Comparison of ENCODE assay signal across 10 mouse cellular contexts in the genomic region with DNA sequence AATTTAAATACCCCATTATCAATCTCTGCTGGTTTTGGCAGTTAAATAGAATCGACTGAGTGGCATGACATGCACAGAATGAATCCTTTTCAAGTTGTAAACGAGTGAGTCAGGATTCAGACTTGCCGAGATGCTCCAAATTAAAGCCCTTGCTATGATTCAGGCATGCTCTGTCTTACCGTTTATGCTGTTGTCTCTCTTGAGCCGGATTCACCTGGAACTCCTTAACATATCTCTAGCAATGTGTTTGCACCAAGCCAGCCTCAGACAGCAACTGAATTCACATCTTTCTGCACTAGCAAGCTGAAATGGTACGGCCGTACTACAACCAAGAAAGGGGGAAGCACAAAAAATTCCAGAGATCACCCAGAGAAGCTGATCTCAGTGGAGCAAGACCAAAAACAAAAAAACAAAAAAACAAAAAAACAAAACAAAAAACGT.
A peak's percentile ranks its signal among the peaks of the same experiment; 100 is the strongest.
DNase-seq lines count a peak whose midpoint lies in the region; ATAC-seq and TF ChIP-seq lines count a peak whose summit lies in the region.
"Had no signal": no experiment of that assay in that cellular context is flagged by ENCODE, and none has a peak within 500 bp of the region (broad histone marks: within the 10 kb centered on the region; RNA-seq: fewer than 3 reads in every experiment).

No protein-coding gene starts in this region.

- peak overlapping the region; percentile 58 for H3K9ac ChIP-seq in heart, embryonic 13.5 days
- peak overlapping the region; percentile 55 for H3K9ac ChIP-seq in hindbrain, embryonic 13.5 days
- H3K9ac ChIP-seq in midbrain, embryonic 15.5 days = peak overlapping the region; percentile 37
- H3K9ac ChIP-seq: liver, embryonic 12.5 days had no signal

- H3K27ac ChIP-seq in heart, embryonic 13.5 days (replicated peaks) = 0 out of 2 replicates have a peak overlapping the region, but pooled peaks have one; percentile 15
- H3K27ac ChIP-seq in hindbrain, embryonic 13.5 days = peak overlapping the region; percentile 80
- peak overlapping the region; percentile 82 for H3K27ac ChIP-seq in midbrain, embryonic 15.5 days
- H3K27ac ChIP-seq: liver, embryonic 12.5 days had no signal

- no peaks in the 10 kb centered on the region for H3K9me3 ChIP-seq in heart, embryonic 13.5 days
- H3K9me3 ChIP-seq in hindbrain, embryonic 13.5 days = no peaks in the 10 kb centered on the region
- no peaks in the 10 kb centered on the region for H3K9me3 ChIP-seq in midbrain, embryonic 15.5 days
- H3K9me3 ChIP-seq: liver, embryonic 12.5 days had no signal

- DNase-seq in heart, adult 11 months = no peak
- DNase-seq in brain, embryonic 14.5 days (ENCODE audit: low read depth) = peak; percentile 73
- DNase-seq in lung, postnatal 14 days = no peak
- no peak for DNase-seq in adrenal gland, postnatal 25 days
- DNase-seq in kidney, postnatal 10 days = no peak
- DNase-seq: gastrocnemius, postnatal 25 days had no signal

- TF ChIP-seq CTCF in brain, embryonic 14.5 days (IDR thresholded peaks at IDR 0.05; ENCODE audit: borderline replicate concordance, extremely low read depth, insufficient read depth, insufficient read length) = no peak

- ATAC-seq in heart, embryonic 13.5 days (ENCODE audit: extremely low read depth, insufficient number of reproducible peaks, low FRiP score, low TSS enrichment) = no peak
- peak; percentile 57 for ATAC-seq in hindbrain, embryonic 13.5 days (ENCODE audit: low FRiP score)
- ATAC-seq in midbrain, embryonic 15.5 days (replicated peaks) = peak; percentile 53
- ATAC-seq: liver, embryonic 12.5 days had no signal

- no peak for TF ChIP-seq POLR2A in brain, embryonic 14.5 days (IDR thresholded peaks at IDR 0.05; ENCODE audit: borderline replicate concordance, extremely low read depth, insufficient read depth, insufficient read length, poor library complexity, severe bottlenecking)

- 24% methylated on average over 8 of the region's 8 CpGs for WGBS in heart, embryonic 13.5 days
- 14% methylated on average over 8 of the region's 8 CpGs for WGBS in hindbrain, embryonic 13.5 days
- WGBS in midbrain, embryonic 15.5 days = 7% methylated on average over 8 of the region's 8 CpGs

- H3K4me1 ChIP-seq in heart, embryonic 13.5 days = peaks cover 45% of the 10 kb centered on the region
- peaks cover 38% of the 10 kb centered on the region for H3K4me1 ChIP-seq in hindbrain, embryonic 13.5 days (replicated peaks)
- peaks cover 33% of the 10 kb centered on the region for H3K4me1 ChIP-seq in midbrain, embryonic 15.5 days
- H3K4me1 ChIP-seq: liver, embryonic 12.5 days had no signal

- peak overlapping the region; percentile 58 for H3K4me2 ChIP-seq in heart, embryonic 13.5 days
- H3K4me2 ChIP-seq in hindbrain, embryonic 13.5 days = peak overlapping the region; percentile 52
- peak overlapping the region; percentile 47 for H3K4me2 ChIP-seq in midbrain, embryonic 15.5 days
- H3K4me2 ChIP-seq: liver, embryonic 12.5 days had no signal

- peak overlapping the region; percentile 24 for H3K4me3 ChIP-seq in heart, embryonic 13.5 days
- peak overlapping the region; percentile 32 for H3K4me3 ChIP-seq in hindbrain, embryonic 13.5 days
- peak overlapping the region; percentile 34 for H3K4me3 ChIP-seq in midbrain, embryonic 15.5 days
- H3K4me3 ChIP-seq: liver, embryonic 12.5 days had no signal

- H3K36me3 ChIP-seq in heart, embryonic 13.5 days = no peaks in the 10 kb centered on the region
- H3K36me3 ChIP-seq in hindbrain, embryonic 13.5 days = no peaks in the 10 kb centered on the region
- H3K36me3 ChIP-seq in midbrain, embryonic 15.5 days (replicated peaks) = no peaks in the 10 kb centered on the region
- H3K36me3 ChIP-seq: liver, embryonic 12.5 days had no signal

- H3K27me3 ChIP-seq in heart, embryonic 13.5 days (replicated peaks) = no peaks in the 10 kb centered on the region
- no peaks in the 10 kb centered on the region for H3K27me3 ChIP-seq in hindbrain, embryonic 13.5 days
- no peaks in the 10 kb centered on the region for H3K27me3 ChIP-seq in midbrain, embryonic 15.5 days (replicated peaks)
- H3K27me3 ChIP-seq: liver, embryonic 12.5 days had no signal

Comparison
In these comparisons a context has a peak if more than half of its experiments do, and no peak if none do; other contexts are left out.
1. H3K27ac ChIP-seq: peak in every context shown above with its lines; median percentile 82 in midbrain, embryonic 15.5 days; 80 in hindbrain, embryonic 13.5 days; 15 in heart, embryonic 13.5 days.